Mouse (Mus musculus): ENCODE results near the gene Fam161b.
"Not testable (repeated sequence)": the region's sequence is repeated elsewhere in the genome, so short reads cannot be mapped to it uniquely, and the experiment has no call there.

Fam161b gene

GRCm38 (mm10) chr12:84382369-84382768 lies 20.7 kb upstream of the Fam161b start:
- no peak for DNase-seq (ENCODE audit: extremely low spot score, low spot score)

GRCm38 (mm10) chr12:84373831-84374481 lies 12.3 kb upstream of the Fam161b start:
- DNase-seq (ENCODE audit: extremely low spot score, low spot score): no peak

- DNase-seq (ENCODE audit: extremely low spot score, low spot score): no peak
Observed at GRCm38 (mm10) chr12:84371647-84372046, 10.0 kb upstream of the Fam161b start.

- no peak for DNase-seq (ENCODE audit: extremely low spot score, low spot score)
Observed at GRCm38 (mm10) chr12:84366971-84367370, 5.3 kb upstream of the Fam161b start.

- no peak for DNase-seq (ENCODE audit: extremely low spot score, low spot score)
Observed at GRCm38 (mm10) chr12:84365137-84365536, 3.5 kb upstream of the Fam161b start.

GRCm38 (mm10) chr12:84364291-84364690 lies 2.7 kb upstream of the Fam161b start:
- no peak for DNase-seq (ENCODE audit: extremely low spot score, low spot score)

- no peak for DNase-seq (ENCODE audit: extremely low spot score, low spot score)
Observed at GRCm38 (mm10) chr12:84362872-84363271, 1.2 kb upstream of the Fam161b start.

- DNase-seq (ENCODE audit: extremely low spot score, low spot score): not testable (repeated sequence)
Observed at GRCm38 (mm10) chr12:84358699-84359098, 2.9 kb downstream of the Fam161b start.

- DNase-seq (ENCODE audit: extremely low spot score, low spot score): no peak
Observed at GRCm38 (mm10) chr12:84347192-84347591, 14.4 kb downstream of the Fam161b start.

- DNase-seq (ENCODE audit: extremely low spot score, low spot score): no peak
Observed at GRCm38 (mm10) chr12:84336963-84337625, 24.5 kb downstream of the Fam161b start.

GRCm38 (mm10) chr12:84327111-84327512 lies 34.5 kb downstream of the Fam161b start:
- DNase-seq (ENCODE audit: extremely low spot score, low spot score): no peak

- DNase-seq (ENCODE audit: extremely low spot score, low spot score): peak; percentile 92
Observed at GRCm38 (mm10) chr12:84316721-84317621, 44.7 kb downstream of the Fam161b start, which contains the start of gene Zfp410. Gene Zfp410 (plus strand): TSS chr12:84316852.

GRCm38 (mm10) chr12:84316006-84316405 lies 45.6 kb downstream of the Fam161b start:
- no peak for DNase-seq (ENCODE audit: extremely low spot score, low spot score)

GRCm38 (mm10) chr12:84311306-84311705 lies 50.3 kb downstream of the Fam161b start:
- DNase-seq (ENCODE audit: extremely low spot score, low spot score): no peak

GRCm38 (mm10) chr12:84304554-84304953 lies 57.1 kb downstream of the Fam161b start:
- no peak for DNase-seq (ENCODE audit: extremely low spot score, low spot score)

- DNase-seq (ENCODE audit: extremely low spot score, low spot score): no peak
Observed at GRCm38 (mm10) chr12:84304101-84304500, 57.5 kb downstream of the Fam161b start.

GRCm38 (mm10) chr12:84299265-84299664 lies 62.4 kb downstream of the Fam161b start:
- no peak for DNase-seq (ENCODE audit: extremely low spot score, low spot score)

GRCm38 (mm10) chr12:84297851-84298250 lies 63.8 kb downstream of the Fam161b start:
- DNase-seq (ENCODE audit: extremely low spot score, low spot score): no peak
